ENCODE assay signal across 8 mouse cellular contexts in genomic region chr11:95617785-95618465, GRCm38 (mm10). TPM values are rescaled to one million over a fixed set of nuclear protein-coding genes. Genes with fewer than 3 reads are reported as not detected.
DNase-seq lines count a peak whose midpoint lies in the region; ATAC-seq and TF ChIP-seq lines count a peak whose summit lies in the region.

No protein-coding gene starts in this region.

- no peak overlapping the region for H3ac ChIP-seq in myocyte (ENCODE audit: control insufficient read depth, insufficient read length)

- no peaks in the 10 kb centered on the region for H3K36me3 ChIP-seq in forebrain, embryonic 16.5 days (ENCODE audit: control insufficient read depth, insufficient read depth)
- no peaks in the 10 kb centered on the region for H3K36me3 ChIP-seq in forebrain, embryonic 13.5 days (ENCODE audit: poor library complexity, severe bottlenecking)
- no peaks in the 10 kb centered on the region for H3K36me3 ChIP-seq in myocyte (ENCODE audit: control insufficient read depth, insufficient read depth)

- peaks cover 13% of the 10 kb centered on the region for H3K4me1 ChIP-seq in forebrain, embryonic 16.5 days (replicated peaks; ENCODE audit: control insufficient read depth, insufficient read depth, low read length)
- H3K4me1 ChIP-seq in forebrain, embryonic 13.5 days, result peaks cover 23% of the 10 kb centered on the region

- H3K79me2 ChIP-seq in myocyte (ENCODE audit: control insufficient read depth, insufficient read depth), result no peaks in the 10 kb centered on the region

- TF ChIP-seq POLR2A in myocyte (IDR thresholded peaks at IDR 0.05; ENCODE audit: insufficient read length, low read depth), result no peak

- no peaks in the 10 kb centered on the region for H3K9me3 ChIP-seq in forebrain, embryonic 16.5 days (ENCODE audit: control insufficient read depth, low read length)
- no peaks in the 10 kb centered on the region for H3K9me3 ChIP-seq in forebrain, embryonic 13.5 days (replicated peaks)

- H3K27me3 ChIP-seq in forebrain, embryonic 16.5 days (replicated peaks; ENCODE audit: control insufficient read depth, insufficient read depth, low read length), result peaks cover 2% of the 10 kb centered on the region; the same call in 1 of the 2 replicates
- H3K27me3 ChIP-seq in forebrain, embryonic 13.5 days, result peaks cover 6% of the 10 kb centered on the region; the same call in 1 of the 2 replicates
- peaks cover 58% of the 10 kb centered on the region for H3K27me3 ChIP-seq in myocyte (ENCODE audit: control insufficient read depth, insufficient read depth, insufficient read length)

- 0 out of 2 replicates have a peak overlapping the region, but pooled peaks have one; percentile 8 for H3K4me2 ChIP-seq in forebrain, embryonic 16.5 days (ENCODE audit: low read length)
- H3K4me2 ChIP-seq in forebrain, embryonic 13.5 days, result no peak overlapping the region
- H3K4me2 ChIP-seq in myocyte (ENCODE audit: low read depth), result peak overlapping the region; percentile 67

- H3K27ac ChIP-seq in forebrain, embryonic 16.5 days (ENCODE audit: low read length), result no peak overlapping the region
- H3K27ac ChIP-seq in forebrain, embryonic 13.5 days, result no peak overlapping the region

- peak; percentile 80 for DNase-seq in adrenal gland, adult 2 months
- peak; percentile 42 to 62 for DNase-seq in gastrocnemius, adult 8-10 months (ENCODE audit: low spot score in 2 of 2)
- DNase-seq in ovary, adult 18-20 months (ENCODE audit: low spot score), result no peak
- no peak for DNase-seq in embryo, embryonic 11 days

- peak; percentile 69 for ATAC-seq in forebrain, embryonic 16.5 days
- ATAC-seq in forebrain, embryonic 13.5 days, result no peak
- no peak for ATAC-seq in monocyte, adult 5-6 weeks (replicated peaks; ENCODE audit: insufficient number of reproducible peaks, low FRiP score, low TSS enrichment, poor library complexity, severe bottlenecking)

- H3K9ac ChIP-seq in forebrain, embryonic 16.5 days (replicated peaks; ENCODE audit: low read depth, low read length), result no peak overlapping the region
- no peak overlapping the region for H3K9ac ChIP-seq in forebrain, embryonic 13.5 days

- H3K4me3 ChIP-seq in forebrain, embryonic 16.5 days (replicated peaks; ENCODE audit: low read length), result no peak overlapping the region
- H3K4me3 ChIP-seq in forebrain, embryonic 13.5 days, result no peak overlapping the region
- H3K4me3 ChIP-seq in myocyte, result no peak overlapping the region

- 34% methylated on average over 19 of the region's 19 CpGs for WGBS in forebrain, embryonic 16.5 days
- 50% methylated on average over 19 of the region's 19 CpGs for WGBS in forebrain, embryonic 13.5 days

TF ChIP-seq in myocyte, 11 proteins besides CTCF, POLR2A, EP300 and RAD21:
- no peak for TF ChIP-seq E2F4 (IDR thresholded peaks at IDR 0.05; ENCODE audit: insufficient read depth)
- TF ChIP-seq MAX (IDR thresholded peaks at IDR 0.05; ENCODE audit: low read depth), result no peak
- no peak for TF ChIP-seq POLR2AphosphoS2 (IDR thresholded peaks at IDR 0.05; ENCODE audit: insufficient read length, low read depth)
- no peak for TF ChIP-seq TCF12 (IDR thresholded peaks at IDR 0.05; ENCODE audit: insufficient read depth, poor library complexity, severe bottlenecking)
- no peak for TF ChIP-seq SRF (IDR thresholded peaks at IDR 0.05; ENCODE audit: control insufficient read depth, insufficient read length, low read depth)
- TF ChIP-seq USF1 (IDR thresholded peaks at IDR 0.05; ENCODE audit: low read depth), result no peak
- no peak for TF ChIP-seq REST (IDR thresholded peaks at IDR 0.05; ENCODE audit: insufficient read depth, insufficient read length)
- no peak for TF ChIP-seq CEBPB (IDR thresholded peaks at IDR 0.05; ENCODE audit: insufficient read depth, poor library complexity, severe bottlenecking)
- no peak for TF ChIP-seq MYOG (IDR thresholded peaks at IDR 0.05; ENCODE audit: control insufficient read depth in 1 of 3, insufficient read depth in 1 of 3, insufficient read length in 2 of 3, low read depth in 2 of 3)
- no peak for TF ChIP-seq MYOD1 (IDR thresholded peaks at IDR 0.05; ENCODE audit: control insufficient read depth in 1 of 3, insufficient read length in 2 of 3, low read depth in 2 of 3)
- TF ChIP-seq TCF3 (IDR thresholded peaks at IDR 0.05; ENCODE audit: insufficient read length, low read depth), result no peak

RNA-seq across cellular contexts. Expression of gene Ngfr, which starts 30.4 kb away (rescaled TPM):
- 8.2 and 8.7 TPM in 2 replicates for polyA plus RNA-seq in forebrain, embryonic 16.5 days (2015; fragmentation: Nextera tagmentation; extraction: Ambion mirVana)
- polyA plus RNA-seq in forebrain, embryonic 13.5 days (2015; fragmentation: Nextera tagmentation; extraction: Ambion mirVana), result 6.3 and 7.5 TPM in 2 replicates
- total RNA-seq in adrenal gland, adult 2 months (2021), result 1 to 10 TPM; 2.6 to 5.7 TPM
- 8.0 and 14.2 TPM in 2 replicates for polyA plus RNA-seq in adrenal gland, adult 2 months (2012; rRNA removed)
- total RNA-seq in gastrocnemius, adult 8-10 months (2022), result 1 to 10 TPM in 1 of 4 experiments, under 1 TPM in 3; 0.12 to 1.0 (median 0.29) TPM
- 0.01 TPM for polyA plus RNA-seq in myocyte (2012; fragmentation: generic; extraction: Trizol)
- total RNA-seq in monocyte, adult 5-6 weeks (2017), result 0.21 to 1.3 TPM (median 0.58 TPM) in 3 replicates

RNA-seq across cellular contexts. Expression of gene Phb, which starts 48.8 kb away (rescaled TPM):
- polyA plus RNA-seq in forebrain, embryonic 16.5 days (2015; fragmentation: Nextera tagmentation; extraction: Ambion mirVana), result 182 and 185 TPM in 2 replicates
- polyA plus RNA-seq in forebrain, embryonic 13.5 days (2015; fragmentation: Nextera tagmentation; extraction: Ambion mirVana), result 187 and 188 TPM in 2 replicates
- total RNA-seq in adrenal gland, adult 2 months (2021), result 100 to 1,000 TPM; 204 to 395 TPM
- polyA plus RNA-seq in adrenal gland, adult 2 months (2012; rRNA removed), result 125 and 220 TPM in 2 replicates
- 100 to 1,000 TPM; 142 to 193 (median 171) TPM for total RNA-seq in gastrocnemius, adult 8-10 months (2022)
- 343 TPM for polyA plus RNA-seq in myocyte (2012; fragmentation: generic; extraction: Trizol)
- total RNA-seq in monocyte, adult 5-6 weeks (2017), result 31.8 to 48.7 TPM (median 44.4 TPM) in 3 replicates

Comparison
In these comparisons a context has a peak if more than half of its experiments do, and no peak if none do; other contexts are left out.
1. DNase-seq: peak in adrenal gland, adult 2 months (single experiment) and gastrocnemius, adult 8-10 months (2 of 2); none in ovary, adult 18-20 months (single experiment) and embryo, embryonic 11 days (single experiment).